Mouse (Mus musculus) liver, embryonic 14.5 days (tissue): ENCODE results near the gene Rorc. TPM values are rescaled to one million over a fixed set of nuclear protein-coding genes. Genes with fewer than 3 reads are reported as not detected.

Experiments used
- ATAC-seq: fragments of 200-750 bp; cut with Nextera tagmentation; 2 replicates; pipeline ENCODE4 v1.8.0; 2017; ENCODE audit warnings: moderate number of reproducible peaks, mild to moderate bottlenecking, moderate library complexity; ENCODE audit not compliant: insufficient read depth
- DNase-seq, 3 experiments: peaks; one replicate each; pipeline ENCODE4 v3.0.0-alpha.2; 2012 to 2013; ENCODE audit warnings: low read depth in 3 of 3, low spot score in 3 of 3
- H3K27ac ChIP-seq: fragments of 300-500 bp; sonication (generic); 2 replicates; pipeline ENCODE4 v1.5.1; 2014; ENCODE audit warnings: moderate library complexity, mild to moderate bottlenecking, control low read depth, inconsistent platforms
- H3K27me3 ChIP-seq: fragments of 300-500 bp; sonication (generic); 2 replicates; pipeline ENCODE4 v1.6.1; 2014; ENCODE audit warnings: mild to moderate bottlenecking, low read length, moderate library complexity; ENCODE audit not compliant: control insufficient read depth, insufficient read depth
- H3K36me3 ChIP-seq: fragments of 300-500 bp; sonication (generic); replicated peaks from 2 replicates; pipeline ENCODE4 v1.6.1; 2014; ENCODE audit warnings: low read depth; ENCODE audit not compliant: control insufficient read depth, insufficient read depth
- H3K4me1 ChIP-seq, 2 experiments: fragments of 200-500 bp in 1 of 2; fragments of 300-500 bp in 1 of 2; sonication (generic) in 1 of 2; replicated peaks; 2 replicates each; pipeline ENCODE4 v1.6.1; 2012 to 2014; ENCODE audit warnings: antibody characterized with exemption in 1 of 2, inconsistent platforms in 1 of 2, low read length in 1 of 2; ENCODE audit not compliant: control insufficient read depth in 2 of 2, insufficient read depth in 2 of 2
- H3K4me2 ChIP-seq: fragments of 300-500 bp; sonication (generic); 2 replicates; pipeline ENCODE4 v1.6.1; 2014; ENCODE audit warnings: low read depth, mild to moderate bottlenecking, control low read depth, moderate library complexity
- H3K4me3 ChIP-seq, 2 experiments: fragments of 200-500 bp in 1 of 2; fragments of 300-500 bp in 1 of 2; sonication (generic) in 1 of 2; 2 replicates each; pipeline ENCODE4 v1.5.1; 2012 to 2014; ENCODE audit warnings: low read depth in 2 of 2, low read length in 2 of 2, mild to moderate bottlenecking in 2 of 2, control low read depth in 1 of 2, inconsistent platforms in 1 of 2, moderate library complexity in 1 of 2; ENCODE audit not compliant: insufficient read depth in 1 of 2
- H3K9ac ChIP-seq: fragments of 300-500 bp; sonication (generic); replicated peaks from 2 replicates; pipeline ENCODE4 v1.6.1; 2014; ENCODE audit warnings: mild to moderate bottlenecking, control low read depth, moderate library complexity
- H3K9me3 ChIP-seq: fragments of 300-500 bp; sonication (generic); 2 replicates; pipeline ENCODE4 v1.6.1; 2016; ENCODE audit warnings: low read length, mixed read lengths; ENCODE audit not compliant: control insufficient read depth
- CTCF ChIP-seq: IDR thresholded peaks from 2 replicates; pipeline ENCODE4 v1.5.1; 2016; ENCODE audit warnings: antibody characterized with exemption, low read depth, control low read depth
- EP300 ChIP-seq: IDR thresholded peaks from 2 replicates; pipeline ENCODE4 v1.6.1; 2016; ENCODE audit warnings: antibody characterized with exemption, low read depth
- WGBS: fragments of 180-500 bp; shearing (Covaris S2); extraction: QIAGEN DNeasy Blood & Tissue Kit; methylation state at CpG from one replicate; pipeline ENCODE4 v1.1.7; 2014; ENCODE audit not compliant: insufficient replicate concordance; 5-methylcytosine and 5-hydroxymethylcytosine counted together
- polyA plus RNA-seq, 2 experiments: library from polyadenylated mRNA; depleted of rRNA in 1 of 2; stranded (reverse) in 1 of 2; unstranded in 1 of 2; fragments of >200 nt; fragmentation: Nextera tagmentation in 1 of 2; extraction: Ambion mirVana in 1 of 2; gene quantifications; 2 replicates each; pipeline versions ENCODE4 v1.2.1 to v1.2.3; 2012 to 2014

Rorc gene
- polyA plus RNA-seq, 2 experiments, result 0.77 to 0.78 TPM

DNA sequence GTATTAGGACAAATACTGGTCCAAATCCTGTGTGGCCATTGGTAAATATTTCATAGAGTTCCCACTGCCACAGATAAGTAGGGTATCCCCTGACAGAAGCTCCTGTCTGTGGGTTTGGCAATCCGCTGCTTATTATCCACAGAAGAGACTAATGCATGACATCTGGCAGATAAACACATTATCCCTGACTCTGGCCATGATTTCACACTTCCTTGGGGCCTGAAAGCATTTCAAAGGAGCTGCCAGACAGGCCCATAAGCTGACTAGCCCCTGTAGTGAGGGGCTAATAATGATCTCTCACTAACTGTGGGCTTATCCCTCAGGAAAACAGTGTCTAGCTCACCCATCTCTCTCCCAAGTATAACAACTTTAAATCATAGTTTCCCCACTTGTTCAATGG lies 30.0 kb upstream of the Rorc start:
- ATAC-seq, result no peak
- no peak overlapping the region for H3K27ac ChIP-seq
- H3K4me1 ChIP-seq, result no peaks in the 10 kb centered on the region
- H3K27me3 ChIP-seq, result no peaks in the 10 kb centered on the region
- no peak overlapping the region for H3K4me3 ChIP-seq
- no peaks in the 10 kb centered on the region for H3K36me3 ChIP-seq
- whole genome bisulfite sequencing, result 26% methylated on average over 1 of the region's 1 CpGs
- no peak for DNase-seq
- H3K4me2 ChIP-seq, result no peak overlapping the region
- H3K9ac ChIP-seq, result no peak overlapping the region
- H3K9me3 ChIP-seq, result no peaks in the 10 kb centered on the region
- no peak for TF ChIP-seq EP300
- no peak for TF ChIP-seq CTCF

DNA sequence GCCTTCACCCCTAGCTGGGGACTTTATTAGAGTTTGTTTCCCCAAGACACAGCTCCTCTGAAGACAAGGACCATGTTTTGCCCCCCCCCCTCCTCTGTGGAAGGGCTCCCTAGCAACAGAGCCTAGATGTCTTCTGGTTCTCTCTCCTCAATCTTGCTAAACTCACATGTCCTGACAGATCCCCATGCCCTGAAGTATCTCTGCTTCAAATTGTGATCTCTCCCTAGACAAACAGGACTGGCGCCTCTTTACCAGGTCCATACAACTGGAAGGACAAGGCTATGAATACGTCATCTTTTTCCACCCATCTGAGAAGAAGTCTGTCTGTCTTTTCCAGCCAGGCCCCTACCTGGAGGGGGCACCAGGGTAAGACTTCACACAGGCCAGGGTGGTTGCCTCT lies 28.4 kb upstream of the Rorc start:
- H3K4me3 ChIP-seq, result no peak overlapping the region
- H3K9ac ChIP-seq, result no peak overlapping the region
- H3K4me1 ChIP-seq, result no peaks in the 10 kb centered on the region
- H3K27ac ChIP-seq, result no peak overlapping the region
- no peaks in the 10 kb centered on the region for H3K27me3 ChIP-seq
- no peaks in the 10 kb centered on the region for H3K36me3 ChIP-seq
- no peaks in the 10 kb centered on the region for H3K9me3 ChIP-seq
- ATAC-seq, result no peak
- no peak overlapping the region for H3K4me2 ChIP-seq
- no peak for TF ChIP-seq EP300
- 67% methylated on average over 2 of the region's 2 CpGs for WGBS
- DNase-seq, result no peak

DNA sequence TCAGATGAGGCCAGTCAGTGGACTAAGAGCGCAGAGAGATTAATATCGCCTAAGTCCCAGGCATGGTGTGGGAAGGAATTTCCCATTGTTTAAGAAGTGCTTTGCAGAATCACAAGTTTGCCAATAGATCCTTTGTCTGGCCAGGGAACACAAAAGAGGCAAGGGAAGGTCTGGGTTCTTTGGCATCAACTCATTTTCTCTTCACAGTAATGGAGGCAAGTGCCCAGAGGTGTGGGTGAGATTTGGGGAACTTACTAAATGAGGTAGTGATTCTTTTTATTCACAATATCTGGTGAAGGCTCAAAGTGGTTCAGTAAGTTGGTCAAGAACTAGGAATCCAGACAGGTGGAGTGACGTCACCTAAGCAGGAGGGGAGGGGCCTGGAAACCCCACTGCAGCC lies 27.7 kb upstream of the Rorc start:
- H3K36me3 ChIP-seq, result no peaks in the 10 kb centered on the region
- no peak overlapping the region for H3K27ac ChIP-seq
- TF ChIP-seq CTCF (no peak), EP300 (no peak)
- H3K9me3 ChIP-seq, result no peaks in the 10 kb centered on the region
- no peaks in the 10 kb centered on the region for H3K4me1 ChIP-seq
- ATAC-seq (no peak), DNase-seq (no peak)
- H3K4me3 ChIP-seq, result no peak overlapping the region
- no peak overlapping the region for H3K4me2 ChIP-seq
- 60% methylated on average over 3 of the region's 3 CpGs for WGBS
- H3K27me3 ChIP-seq, result no peaks in the 10 kb centered on the region
- no peak overlapping the region for H3K9ac ChIP-seq

DNA sequence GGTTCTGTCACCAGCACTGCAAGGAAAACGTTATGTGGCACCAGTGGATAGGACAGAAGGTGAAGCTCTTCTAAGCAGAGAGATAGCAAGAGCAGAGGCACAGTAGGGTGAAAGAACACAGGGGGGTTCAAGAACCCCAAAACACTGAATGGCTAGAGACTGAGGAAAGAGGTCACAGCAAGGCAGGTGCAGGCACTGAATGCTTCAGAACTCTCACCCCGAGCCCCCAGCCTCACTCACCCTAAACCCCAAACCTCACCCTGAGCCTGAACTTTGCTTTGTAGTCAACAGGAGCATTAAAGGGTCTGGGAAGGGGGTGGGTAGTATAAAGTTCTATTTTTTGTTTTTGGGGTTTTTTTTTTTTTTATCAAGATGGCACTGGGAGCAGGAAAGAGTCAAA lies 24.4 kb upstream of the Rorc start:
- H3K4me2 ChIP-seq, result no peak overlapping the region
- TF ChIP-seq EP300 (no peak), CTCF (no peak)
- 38% methylated on average over 2 of the region's 2 CpGs for WGBS
- no peak for DNase-seq
- no peak for ATAC-seq
- H3K9me3 ChIP-seq, result no peaks in the 10 kb centered on the region
- H3K4me3 ChIP-seq, result no peak overlapping the region
- no peak overlapping the region for H3K27ac ChIP-seq
- no peaks in the 10 kb centered on the region for H3K36me3 ChIP-seq
- no peaks in the 10 kb centered on the region for H3K4me1 ChIP-seq
- no peaks in the 10 kb centered on the region for H3K27me3 ChIP-seq
- no peak overlapping the region for H3K9ac ChIP-seq

DNA sequence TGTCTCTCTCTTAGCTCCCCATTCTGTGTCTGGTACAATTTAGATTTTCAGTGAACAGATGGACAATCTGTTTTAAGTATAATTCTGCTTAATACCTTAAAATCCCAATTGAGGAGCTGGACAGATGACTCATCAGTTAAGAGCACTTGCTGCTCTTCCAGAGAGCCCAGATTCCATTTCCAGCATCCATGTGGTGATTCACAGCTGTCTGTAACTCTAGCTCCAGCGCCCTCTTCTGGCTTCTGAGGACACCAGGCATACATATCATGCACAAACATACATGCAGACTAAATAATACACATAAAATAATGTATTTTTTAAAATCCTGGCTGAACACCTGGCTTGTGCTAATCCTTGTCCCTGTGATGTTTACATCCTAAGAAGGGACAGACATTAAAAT lies 11.8 kb upstream of the Rorc start:
- no peak overlapping the region for H3K4me2 ChIP-seq
- peaks cover 29% of the 10 kb centered on the region for H3K27me3 ChIP-seq
- TF ChIP-seq CTCF (no peak; the same call in 1 of the 2 replicates), EP300 (no peak)
- H3K9me3 ChIP-seq, result no peaks in the 10 kb centered on the region
- H3K36me3 ChIP-seq, result no peaks in the 10 kb centered on the region
- no peak for ATAC-seq
- H3K27ac ChIP-seq, result no peak overlapping the region
- no peak for DNase-seq
- no peaks in the 10 kb centered on the region for H3K4me1 ChIP-seq
- H3K4me3 ChIP-seq, result no peak overlapping the region
- 3% methylated on average over 1 of the region's 1 CpGs for WGBS
- H3K9ac ChIP-seq, result no peak overlapping the region
